Mouse (Mus musculus): ENCODE data around the gene Arsb. TPM values are rescaled to one million over a fixed set of nuclear protein-coding genes. Genes with fewer than 3 reads are reported as not detected.

The Arsb gene
- polyA plus RNA-seq, 1 experiment, result 7.2 TPM

- TF ChIP-seq USF1 (IDR thresholded peaks at IDR 0.05; ENCODE audit: low read depth) (no peak), REST (IDR thresholded peaks at IDR 0.05; ENCODE audit: insufficient read depth, insufficient read length) (no peak), TCF12 (IDR thresholded peaks at IDR 0.05; ENCODE audit: insufficient read depth, poor library complexity, severe bottlenecking) (no peak), POLR2A (IDR thresholded peaks at IDR 0.05; ENCODE audit: insufficient read length, low read depth) (no peak), CEBPB (IDR thresholded peaks at IDR 0.05; ENCODE audit: insufficient read depth, poor library complexity, severe bottlenecking) (peak; percentile 67)
- peak overlapping the region; percentile 5 for H3K4me2 ChIP-seq (ENCODE audit: low read depth)
- no peak overlapping the region for H3ac ChIP-seq (ENCODE audit: control insufficient read depth, insufficient read length)
- no peaks in the 10 kb centered on the region for H3K27me3 ChIP-seq (ENCODE audit: control insufficient read depth, insufficient read depth, insufficient read length)
- H3K36me3 ChIP-seq (ENCODE audit: control insufficient read depth, insufficient read depth), result no peaks in the 10 kb centered on the region
- no peaks in the 10 kb centered on the region for H3K79me2 ChIP-seq (ENCODE audit: control insufficient read depth, insufficient read depth)
- no peak overlapping the region for H3K4me3 ChIP-seq
These were observed 198.7 kb downstream of the Arsb start for GRCm38 (mm10) chr13:93970115-93970514.

GRCm38 (mm10) chr13:93972423-93972822 lies 201.0 kb downstream of the Arsb start:
- TF ChIP-seq REST (IDR thresholded peaks at IDR 0.05; ENCODE audit: insufficient read depth, insufficient read length), result no peak
- no peak for TF ChIP-seq MAX (IDR thresholded peaks at IDR 0.05; ENCODE audit: low read depth)
- TF ChIP-seq CEBPB (IDR thresholded peaks at IDR 0.05; ENCODE audit: insufficient read depth, poor library complexity, severe bottlenecking), result no peak
- TF ChIP-seq TCF3 (IDR thresholded peaks at IDR 0.05; ENCODE audit: insufficient read length, low read depth), result no peak
- no peak for TF ChIP-seq MYOG (IDR thresholded peaks at IDR 0.05; ENCODE audit: control insufficient read depth in 1 of 3, insufficient read depth in 1 of 3, insufficient read length in 2 of 3, low read depth in 2 of 3)
- TF ChIP-seq POLR2AphosphoS2 (IDR thresholded peaks at IDR 0.05; ENCODE audit: insufficient read length, low read depth), result no peak
- TF ChIP-seq E2F4 (IDR thresholded peaks at IDR 0.05; ENCODE audit: insufficient read depth), result no peak
- Histone ChIP-seq H3K36me3 (ENCODE audit: control insufficient read depth, insufficient read depth) (no peaks in the 10 kb centered on the region), H3K4me3 (no peak overlapping the region), H3K27me3 (ENCODE audit: control insufficient read depth, insufficient read depth, insufficient read length) (no peaks in the 10 kb centered on the region), H3ac (ENCODE audit: control insufficient read depth, insufficient read length) (no peak overlapping the region), H3K79me2 (ENCODE audit: control insufficient read depth, insufficient read depth) (no peaks in the 10 kb centered on the region), H3K4me2 (ENCODE audit: low read depth) (no peak overlapping the region)

- Histone ChIP-seq H3K4me2 (ENCODE audit: low read depth) (peak overlapping the region; percentile 30), H3K27me3 (ENCODE audit: control insufficient read depth, insufficient read depth, insufficient read length) (no peaks in the 10 kb centered on the region), H3K36me3 (ENCODE audit: control insufficient read depth, insufficient read depth) (no peaks in the 10 kb centered on the region), H3K79me2 (ENCODE audit: control insufficient read depth, insufficient read depth) (no peaks in the 10 kb centered on the region), H3ac (ENCODE audit: control insufficient read depth, insufficient read length) (no peak overlapping the region), H3K4me3 (no peak overlapping the region)
- TF ChIP-seq POLR2A (IDR thresholded peaks at IDR 0.05; ENCODE audit: insufficient read length, low read depth), result no peak
- TF ChIP-seq E2F4 (IDR thresholded peaks at IDR 0.05; ENCODE audit: insufficient read depth), result no peak
- no peak for TF ChIP-seq CEBPB (IDR thresholded peaks at IDR 0.05; ENCODE audit: insufficient read depth, poor library complexity, severe bottlenecking)
- no peak for TF ChIP-seq TCF12 (IDR thresholded peaks at IDR 0.05; ENCODE audit: insufficient read depth, poor library complexity, severe bottlenecking)
- TF ChIP-seq REST (IDR thresholded peaks at IDR 0.05; ENCODE audit: insufficient read depth, insufficient read length), result no peak
- TF ChIP-seq USF1 (IDR thresholded peaks at IDR 0.05; ENCODE audit: low read depth), result no peak
- no peak for TF ChIP-seq TCF3 (IDR thresholded peaks at IDR 0.05; ENCODE audit: insufficient read length, low read depth)
- no peak for TF ChIP-seq MYOD1 (IDR thresholded peaks at IDR 0.05; ENCODE audit: control insufficient read depth in 1 of 3, insufficient read length in 2 of 3, low read depth in 2 of 3)
- TF ChIP-seq SRF (IDR thresholded peaks at IDR 0.05; ENCODE audit: control insufficient read depth, insufficient read length, low read depth), result no peak
These were observed 204.2 kb downstream of the Arsb start for GRCm38 (mm10) chr13:93975668-93976067.

- H3K27me3 ChIP-seq (ENCODE audit: control insufficient read depth, insufficient read depth, insufficient read length), result no peaks in the 10 kb centered on the region
- no peak for TF ChIP-seq USF1 (IDR thresholded peaks at IDR 0.05; ENCODE audit: low read depth)
- TF ChIP-seq E2F4 (IDR thresholded peaks at IDR 0.05; ENCODE audit: insufficient read depth), result no peak
- TF ChIP-seq REST (IDR thresholded peaks at IDR 0.05; ENCODE audit: insufficient read depth, insufficient read length), result no peak
- no peak for TF ChIP-seq MAX (IDR thresholded peaks at IDR 0.05; ENCODE audit: low read depth)
- no peak for TF ChIP-seq MYOG (IDR thresholded peaks at IDR 0.05; ENCODE audit: control insufficient read depth in 1 of 3, insufficient read depth in 1 of 3, insufficient read length in 2 of 3, low read depth in 2 of 3)
- no peak for TF ChIP-seq TCF3 (IDR thresholded peaks at IDR 0.05; ENCODE audit: insufficient read length, low read depth)
- no peak for TF ChIP-seq MYOD1 (IDR thresholded peaks at IDR 0.05; ENCODE audit: control insufficient read depth in 1 of 3, insufficient read length in 2 of 3, low read depth in 2 of 3)
- no peak overlapping the region for H3ac ChIP-seq (ENCODE audit: control insufficient read depth, insufficient read length)
- H3K4me3 ChIP-seq, result no peak overlapping the region
- no peaks in the 10 kb centered on the region for H3K79me2 ChIP-seq (ENCODE audit: control insufficient read depth, insufficient read depth)
- H3K36me3 ChIP-seq (ENCODE audit: control insufficient read depth, insufficient read depth), result no peaks in the 10 kb centered on the region
- no peak overlapping the region for H3K4me2 ChIP-seq (ENCODE audit: low read depth)
These were observed 205.6 kb downstream of the Arsb start for GRCm38 (mm10) chr13:93976897-93977530.

GRCm38 (mm10) chr13:93978703-93979495 lies 207.5 kb downstream of the Arsb start:
- H3ac ChIP-seq (ENCODE audit: control insufficient read depth, insufficient read length), result no peak overlapping the region
- H3K4me2 ChIP-seq (ENCODE audit: low read depth), result no peak overlapping the region
- no peak overlapping the region for H3K4me3 ChIP-seq
- no peaks in the 10 kb centered on the region for H3K27me3 ChIP-seq (ENCODE audit: control insufficient read depth, insufficient read depth, insufficient read length)
- TF ChIP-seq CEBPB (IDR thresholded peaks at IDR 0.05; ENCODE audit: insufficient read depth, poor library complexity, severe bottlenecking) (0 out of 2 replicates have a peak, but pooled peaks have one; percentile 40), POLR2A (IDR thresholded peaks at IDR 0.05; ENCODE audit: insufficient read length, low read depth) (no peak)
- no peaks in the 10 kb centered on the region for H3K36me3 ChIP-seq (ENCODE audit: control insufficient read depth, insufficient read depth)
- H3K79me2 ChIP-seq (ENCODE audit: control insufficient read depth, insufficient read depth), result no peaks in the 10 kb centered on the region

Measured in myocyte (in vitro differentiated cells).